Mouse (Mus musculus) liver, embryonic 12.5 days (tissue): ENCODE data around the gene Barx2. TPM values are rescaled to one million over a fixed set of nuclear protein-coding genes. Genes with fewer than 3 reads are reported as not detected.
"Not testable (repeated sequence)": the region's sequence is repeated elsewhere in the genome, so short reads cannot be mapped to it uniquely, and the experiment has no call there.

ENCODE experiments used
- ATAC-seq: fragments of 200-750 bp; cut with Nextera tagmentation; 2 replicates; pipeline ENCODE4 v1.8.0; 2017; ENCODE audit warnings: moderate number of reproducible peaks, mild to moderate bottlenecking, moderate library complexity
- H3K27ac ChIP-seq: fragments of 300-500 bp; sonication (generic); 2 replicates; pipeline ENCODE4 v1.5.1; 2016; ENCODE audit warnings: mild to moderate bottlenecking
- H3K27me3 ChIP-seq: fragments of 300-500 bp; sonication (generic); replicated peaks from 2 replicates; pipeline ENCODE4 v1.6.1; 2016; ENCODE audit warnings: mild to moderate bottlenecking, moderate library complexity
- H3K36me3 ChIP-seq: fragments of 300-500 bp; sonication (generic); 2 replicates; pipeline ENCODE4 v1.6.1; 2016; ENCODE audit warnings: mild to moderate bottlenecking, moderate library complexity
- H3K4me1 ChIP-seq: fragments of 300-500 bp; sonication (generic); 2 replicates; pipeline ENCODE4 v1.6.1; 2016
- H3K4me2 ChIP-seq: fragments of 300-500 bp; sonication (generic); 2 replicates; pipeline ENCODE4 v1.6.1; 2016; ENCODE audit warnings: mild to moderate bottlenecking, moderate library complexity
- H3K4me3 ChIP-seq: fragments of 300-500 bp; sonication (generic); 2 replicates; pipeline ENCODE4 v1.5.1; 2016; ENCODE audit warnings: mild to moderate bottlenecking, moderate library complexity
- H3K9ac ChIP-seq: fragments of 300-500 bp; sonication (generic); 2 replicates; pipeline ENCODE4 v1.6.1; 2016; ENCODE audit warnings: mild to moderate bottlenecking, moderate library complexity
- H3K9me3 ChIP-seq: fragments of 300-500 bp; sonication (generic); replicated peaks from 2 replicates; pipeline ENCODE4 v1.6.1; 2016; ENCODE audit warnings: mild to moderate bottlenecking, moderate library complexity
- WGBS: fragments of 180-500 bp; shearing (Covaris S2); methylation state at CpG from one replicate; pipeline ENCODE4 v1.1.7; 2016; ENCODE audit not compliant: insufficient replicate concordance; 5-methylcytosine and 5-hydroxymethylcytosine counted together
- polyA plus RNA-seq: library from polyadenylated mRNA; unstranded; fragments of >200 nt; fragmentation: Nextera tagmentation; extraction: Ambion mirVana; gene quantifications from 2 replicates; pipeline ENCODE4 v1.2.1, GENCODE M21; 2016

The Barx2 gene
- polyA plus RNA-seq, result 0.06 TPM in 1 of 2 replicates, not detected in the other

DNA sequence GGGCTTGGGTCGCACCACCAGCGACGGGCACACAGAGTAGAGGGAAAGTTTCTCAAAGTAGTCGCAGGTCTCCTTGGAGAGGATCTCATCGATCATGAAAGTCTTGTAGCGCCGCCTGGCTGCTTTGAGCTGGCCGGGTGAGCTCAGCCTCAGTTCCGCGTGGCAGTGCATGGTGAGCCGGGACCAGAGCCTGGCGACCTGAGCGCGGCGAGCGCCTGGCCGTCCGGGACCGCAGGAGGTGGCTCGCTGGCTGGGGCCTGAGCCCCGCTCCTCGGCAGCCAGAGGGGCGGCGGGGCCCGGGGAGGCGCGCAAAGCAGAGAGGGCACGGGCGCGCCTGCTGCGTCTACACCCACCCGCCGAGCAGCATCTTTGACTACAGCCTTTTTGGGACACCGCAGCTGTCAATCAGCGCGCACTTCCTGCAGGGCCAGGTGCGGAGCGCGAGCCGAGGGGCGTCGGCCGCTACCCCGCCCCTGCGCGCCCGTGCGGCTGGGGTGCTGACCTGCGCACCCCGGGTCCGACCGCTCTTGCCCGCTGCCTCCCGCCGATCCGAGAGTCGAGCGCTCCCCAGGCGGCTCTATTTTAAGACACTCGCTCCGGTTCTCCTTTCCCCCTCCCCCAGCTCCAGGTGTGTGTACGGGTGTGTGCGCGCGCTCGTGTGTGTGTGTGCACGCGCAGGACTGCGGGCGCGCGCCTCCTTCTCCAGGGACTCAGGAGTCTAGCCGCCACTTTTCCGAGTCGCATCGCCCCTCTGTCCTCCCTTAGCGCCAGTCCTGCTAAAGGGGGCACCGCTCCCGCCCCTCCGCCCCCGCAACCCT, at the start of gene Barx2:
Barx2 (minus strand) TSS at position 542 of the 818 bp plus-strand sequence.
- peaks cover 12% of the 10 kb centered on the region; the same call in 1 of the 2 replicates for H3K4me1 ChIP-seq
- H3K27me3 ChIP-seq, result peaks cover 87% of the 10 kb centered on the region
- no peak within 1 kb of the TSS for H3K27ac ChIP-seq
- no peak within 1 kb of the TSS for H3K9ac ChIP-seq
- H3K4me2 ChIP-seq, result peak within 1 kb of the TSS; percentile 64
- H3K9me3 ChIP-seq, result no peaks in the 10 kb centered on the region
- peak within 1 kb of the TSS; percentile 41 for H3K4me3 ChIP-seq
- WGBS, result under 1% methylated on average over 75 of the region's 81 CpGs
- ATAC-seq, result no peak
- H3K36me3 ChIP-seq, result no peaks in the 10 kb centered on the region

DNA sequence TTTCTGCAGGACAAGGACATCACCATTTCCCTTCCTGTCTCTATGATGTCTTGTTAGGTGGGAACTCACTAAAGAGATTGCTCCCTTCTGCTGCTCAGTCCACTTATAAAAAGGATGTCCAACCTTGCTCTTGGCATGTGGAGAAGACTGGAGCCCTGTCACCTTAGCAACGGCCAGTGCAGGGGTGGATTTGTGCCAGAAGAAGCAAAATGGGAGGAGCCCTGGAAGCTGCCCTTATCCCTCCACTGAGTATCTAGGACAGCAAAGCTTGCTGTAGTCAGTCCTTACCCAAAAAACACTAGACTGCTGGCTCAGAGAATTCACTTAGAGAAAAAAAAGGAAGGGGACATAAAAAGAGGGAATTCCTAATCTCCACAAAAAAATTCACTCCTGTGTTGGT, 49.0 kb upstream of the Barx2 start:
- WGBS, result 67% methylated on average over 1 of the region's 1 CpGs
- no peaks in the 10 kb centered on the region for H3K27me3 ChIP-seq
- H3K4me2 ChIP-seq, result no peak overlapping the region
- H3K27ac ChIP-seq, result no peak overlapping the region
- H3K36me3 ChIP-seq, result no peaks in the 10 kb centered on the region
- no peaks in the 10 kb centered on the region for H3K4me1 ChIP-seq
- no peak for ATAC-seq
- H3K9ac ChIP-seq, result no peak overlapping the region
- H3K9me3 ChIP-seq, result no peaks in the 10 kb centered on the region
- H3K4me3 ChIP-seq, result no peak overlapping the region

DNA sequence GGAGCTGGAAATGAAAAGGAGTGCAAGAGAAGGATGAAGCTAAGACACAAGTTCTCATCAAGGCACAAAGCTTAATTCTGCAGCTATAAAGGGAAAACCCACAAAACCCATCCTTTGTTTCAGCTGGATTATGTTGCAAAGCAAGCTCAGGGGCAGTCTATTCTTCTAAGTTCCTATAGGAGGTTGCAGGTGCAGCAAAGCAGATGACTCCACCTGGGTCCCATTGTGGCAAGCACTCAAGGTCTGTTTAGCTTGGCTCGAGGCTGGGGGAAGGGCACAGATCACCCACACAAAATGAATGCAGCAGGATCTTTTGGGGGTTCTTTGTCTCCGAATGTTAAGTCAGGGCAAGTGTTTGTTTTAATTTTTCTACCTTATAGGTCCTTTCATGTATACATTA, 47.2 kb upstream of the Barx2 start:
- 68% methylated on average over 2 of the region's 2 CpGs for WGBS
- Histone ChIP-seq H3K4me2 (no peak overlapping the region), H3K27ac (no peak overlapping the region), H3K9ac (no peak overlapping the region), H3K4me1 (no peaks in the 10 kb centered on the region), H3K4me3 (no peak overlapping the region), H3K9me3 (no peaks in the 10 kb centered on the region), H3K36me3 (no peaks in the 10 kb centered on the region), H3K27me3 (no peaks in the 10 kb centered on the region)
- ATAC-seq, result no peak

DNA sequence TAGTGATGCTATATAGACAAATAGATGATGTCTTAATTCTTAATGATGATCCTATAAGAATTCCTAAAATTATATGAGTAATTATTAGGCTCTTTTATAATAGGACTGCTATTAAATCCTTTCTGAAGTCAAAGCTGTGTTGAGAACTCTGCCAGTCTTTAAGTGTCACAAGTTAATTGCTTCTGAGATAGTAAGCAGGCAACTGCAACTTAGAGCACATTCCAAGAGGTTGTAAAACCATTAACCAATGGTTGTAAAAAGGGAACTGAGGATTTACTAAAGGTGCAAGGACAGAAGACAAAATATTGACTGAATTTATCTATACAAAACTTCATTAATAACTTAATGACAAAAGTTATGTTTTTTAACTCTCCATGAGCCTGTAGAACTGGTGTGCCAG, 44.9 kb upstream of the Barx2 start:
- no peak overlapping the region for H3K4me2 ChIP-seq
- H3K36me3 ChIP-seq, result no peaks in the 10 kb centered on the region
- ATAC-seq, result no peak
- no peak overlapping the region for H3K27ac ChIP-seq
- no peak overlapping the region for H3K4me3 ChIP-seq
- H3K9me3 ChIP-seq, result no peaks in the 10 kb centered on the region
- no peak overlapping the region for H3K9ac ChIP-seq
- no peaks in the 10 kb centered on the region for H3K27me3 ChIP-seq
- H3K4me1 ChIP-seq, result no peaks in the 10 kb centered on the region

DNA sequence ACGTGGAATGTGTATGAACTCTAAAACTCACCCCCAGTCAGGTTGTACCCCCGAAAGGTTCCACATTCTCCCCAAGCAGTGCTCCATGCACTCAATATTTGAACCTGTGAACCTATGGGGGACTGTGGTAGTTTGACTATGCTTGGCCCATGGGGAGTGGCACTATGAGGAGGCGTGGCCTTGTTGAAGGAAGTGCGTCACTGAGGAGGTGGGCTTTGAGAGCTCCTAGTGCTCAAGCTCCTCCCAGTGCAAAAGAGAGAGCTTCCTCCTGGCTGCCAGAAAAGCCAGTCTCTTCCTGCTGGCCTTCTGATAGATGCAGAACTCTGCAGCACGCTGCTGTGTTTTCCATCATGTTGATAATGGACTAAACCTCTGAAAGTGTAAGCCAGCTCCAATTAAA, 37.2 kb upstream of the Barx2 start:
- no peak for ATAC-seq
- H3K9ac ChIP-seq, result no peak overlapping the region
- H3K36me3 ChIP-seq, result no peaks in the 10 kb centered on the region
- 73% methylated on average over 5 of the region's 5 CpGs for WGBS
- H3K27me3 ChIP-seq, result no peaks in the 10 kb centered on the region
- H3K4me3 ChIP-seq, result no peak overlapping the region
- H3K4me1 ChIP-seq, result no peaks in the 10 kb centered on the region
- H3K27ac ChIP-seq, result no peak overlapping the region
- H3K4me2 ChIP-seq, result no peak overlapping the region
- H3K9me3 ChIP-seq, result no peaks in the 10 kb centered on the region

DNA sequence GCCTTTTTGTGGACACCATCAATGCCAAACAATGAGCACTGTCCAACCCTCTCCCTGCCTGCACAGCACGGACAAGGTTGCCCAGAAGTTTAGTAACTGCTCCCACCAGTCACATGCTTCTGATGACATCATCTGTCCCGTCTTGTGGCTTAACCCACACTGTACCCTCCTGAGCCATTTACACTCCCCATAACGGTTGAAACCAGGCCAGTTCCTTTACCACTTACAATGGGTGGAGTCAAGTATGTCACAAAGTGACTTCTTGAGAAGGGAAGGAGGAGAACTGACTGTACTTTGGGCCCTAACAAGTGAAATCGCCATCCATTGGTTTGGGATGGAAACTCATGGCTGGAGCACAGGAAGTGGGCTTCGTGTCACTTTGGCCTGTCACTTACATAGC, 35.8 kb upstream of the Barx2 start:
- Histone ChIP-seq H3K4me1 (no peaks in the 10 kb centered on the region), H3K27me3 (no peaks in the 10 kb centered on the region), H3K27ac (no peak overlapping the region), H3K36me3 (no peaks in the 10 kb centered on the region), H3K9ac (no peak overlapping the region), H3K4me3 (no peak overlapping the region), H3K4me2 (no peak overlapping the region), H3K9me3 (no peaks in the 10 kb centered on the region)
- no peak for ATAC-seq
- WGBS, result 67% methylated on average over 5 of the region's 5 CpGs

DNA sequence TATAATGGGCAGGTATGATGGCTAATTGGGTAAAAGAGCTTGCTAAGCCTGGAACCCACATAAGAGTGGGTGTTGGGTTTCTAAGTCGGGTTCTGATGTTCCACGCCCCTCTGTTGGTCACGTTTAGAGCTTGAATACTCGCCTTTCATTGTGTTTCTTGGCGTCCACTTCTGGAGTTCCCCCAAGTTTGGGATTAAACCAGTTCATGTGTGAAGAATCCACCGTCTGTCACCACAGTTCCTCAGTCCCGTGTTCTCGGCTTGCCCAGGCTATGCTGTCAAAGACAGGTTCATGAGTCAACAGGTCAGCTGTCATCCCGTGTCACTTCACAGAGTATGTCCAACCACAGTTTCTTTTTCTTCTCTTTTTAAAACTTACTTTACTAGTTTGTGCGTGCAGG, 33.8 kb upstream of the Barx2 start:
- no peaks in the 10 kb centered on the region for H3K36me3 ChIP-seq
- H3K27me3 ChIP-seq, result no peaks in the 10 kb centered on the region
- WGBS, result 66% methylated on average over 10 of the region's 10 CpGs
- no peak overlapping the region for H3K27ac ChIP-seq
- no peak overlapping the region for H3K4me2 ChIP-seq
- no peak overlapping the region for H3K9ac ChIP-seq
- H3K9me3 ChIP-seq, result no peaks in the 10 kb centered on the region
- no peaks in the 10 kb centered on the region for H3K4me1 ChIP-seq
- H3K4me3 ChIP-seq, result no peak overlapping the region
- no peak for ATAC-seq

DNA sequence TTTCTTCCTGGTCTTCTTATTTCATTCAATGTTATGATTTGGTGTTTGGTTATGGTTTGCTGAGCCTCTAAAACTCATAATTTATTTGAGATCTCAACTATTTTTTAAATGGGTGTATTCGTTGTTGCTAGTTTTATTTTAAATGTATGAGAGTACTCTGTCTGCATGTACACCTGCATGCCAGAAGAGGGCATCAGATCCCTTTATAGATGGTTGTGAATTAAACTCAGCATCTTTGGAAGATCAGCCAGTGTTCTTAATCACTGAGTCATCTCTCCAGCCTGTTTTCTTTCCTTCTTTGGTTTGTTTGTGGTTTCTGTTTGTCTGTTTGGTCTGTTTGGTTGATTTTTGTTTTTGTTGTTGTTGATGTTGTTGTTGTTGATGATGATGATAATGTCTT, 29.1 kb upstream of the Barx2 start:
- H3K9me3 ChIP-seq, result no peaks in the 10 kb centered on the region
- H3K4me2 ChIP-seq, result no peak overlapping the region
- ATAC-seq, result no peak
- no peak overlapping the region for H3K27ac ChIP-seq
- no peaks in the 10 kb centered on the region for H3K36me3 ChIP-seq
- 53% methylated on average over 1 of the region's 1 CpGs for WGBS
- no peak overlapping the region for H3K4me3 ChIP-seq
- no peak overlapping the region for H3K9ac ChIP-seq
- H3K4me1 ChIP-seq, result no peaks in the 10 kb centered on the region
- H3K27me3 ChIP-seq, result no peaks in the 10 kb centered on the region

DNA sequence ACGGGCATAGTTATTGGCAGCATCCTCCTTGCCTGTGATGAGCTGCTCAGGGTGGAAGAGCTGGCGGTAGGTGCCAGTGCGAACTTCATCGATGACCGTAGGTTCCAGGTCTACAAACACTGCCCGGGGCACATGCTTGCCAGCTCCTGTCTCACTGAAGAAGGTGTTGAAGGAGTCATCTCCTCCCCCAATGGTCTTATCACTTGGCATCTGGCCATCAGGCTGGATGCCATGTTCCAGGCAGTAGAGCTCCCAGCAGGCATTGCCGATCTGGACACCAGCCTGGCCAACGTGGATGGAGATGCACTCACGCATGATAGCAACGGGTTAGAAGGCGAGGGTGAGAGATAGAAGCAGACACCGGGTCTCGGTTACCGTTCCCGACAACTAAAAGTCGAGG, 23.2 kb upstream of the Barx2 start:
- H3K9ac ChIP-seq, H3K4me3 ChIP-seq: not testable (repeated sequence)

DNA sequence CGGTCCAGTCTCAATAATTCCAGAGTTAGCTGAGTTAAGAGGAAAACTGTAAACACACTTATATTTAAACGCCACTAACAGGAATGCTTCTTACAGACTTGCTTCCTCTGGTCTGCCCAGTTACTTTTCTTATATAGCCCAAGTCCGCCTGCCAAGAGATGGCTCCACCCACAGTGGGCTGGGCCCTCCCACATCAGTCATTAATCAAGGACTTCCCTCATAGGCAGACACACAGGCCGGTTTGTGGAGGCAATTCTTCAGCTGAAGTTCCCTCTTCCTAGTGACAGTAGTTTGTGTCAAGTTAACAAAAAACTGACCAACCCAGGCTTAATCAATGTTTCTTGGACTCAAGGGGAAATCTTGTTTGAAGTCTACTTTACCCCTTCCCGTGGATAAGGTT, 18.4 kb upstream of the Barx2 start:
- WGBS, result 30% methylated on average over 5 of the region's 5 CpGs
- Histone ChIP-seq H3K9ac (no peak overlapping the region), H3K4me1 (no peaks in the 10 kb centered on the region), H3K27ac (no peak overlapping the region), H3K36me3 (no peaks in the 10 kb centered on the region), H3K4me2 (no peak overlapping the region), H3K4me3 (no peak overlapping the region), H3K9me3 (no peaks in the 10 kb centered on the region), H3K27me3 (no peaks in the 10 kb centered on the region)
- ATAC-seq, result no peak

More for the DNA sequence above, 23.2 kb upstream of the Barx2 start:
- H3K36me3 ChIP-seq, ATAC-seq, H3K9me3 ChIP-seq, H3K27me3 ChIP-seq, H3K4me2 ChIP-seq, H3K4me1 ChIP-seq, H3K27ac ChIP-seq: not testable (repeated sequence)
- 84% methylated on average over 15 of the region's 16 CpGs for WGBS

DNA sequence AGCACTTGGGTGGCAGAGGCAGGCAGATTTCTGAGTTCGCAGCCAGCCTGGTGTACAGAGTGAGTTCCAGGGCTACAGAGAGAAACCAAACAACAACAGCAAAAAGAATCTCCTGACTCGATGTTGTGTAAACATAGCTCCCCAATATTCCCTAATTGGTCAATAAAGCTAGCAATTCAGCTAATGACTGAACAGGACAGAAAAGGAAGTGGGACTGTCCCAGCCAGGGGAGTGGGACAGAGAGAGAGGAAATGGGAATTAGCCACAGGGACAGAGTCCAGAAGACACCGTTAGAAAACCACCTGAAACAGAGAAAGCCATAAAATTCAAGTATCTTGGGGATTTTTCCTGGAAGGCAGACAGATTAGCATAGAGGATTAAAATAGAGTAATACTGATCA, 18.0 kb upstream of the Barx2 start:
- Histone ChIP-seq H3K4me2 (no peak overlapping the region), H3K9ac (no peak overlapping the region), H3K4me3 (no peak overlapping the region), H3K27ac (no peak overlapping the region), H3K9me3 (no peaks in the 10 kb centered on the region), H3K36me3 (no peaks in the 10 kb centered on the region), H3K4me1 (no peaks in the 10 kb centered on the region), H3K27me3 (no peaks in the 10 kb centered on the region)
- WGBS, result 39% methylated on average over 3 of the region's 3 CpGs
- ATAC-seq, result no peak

DNA sequence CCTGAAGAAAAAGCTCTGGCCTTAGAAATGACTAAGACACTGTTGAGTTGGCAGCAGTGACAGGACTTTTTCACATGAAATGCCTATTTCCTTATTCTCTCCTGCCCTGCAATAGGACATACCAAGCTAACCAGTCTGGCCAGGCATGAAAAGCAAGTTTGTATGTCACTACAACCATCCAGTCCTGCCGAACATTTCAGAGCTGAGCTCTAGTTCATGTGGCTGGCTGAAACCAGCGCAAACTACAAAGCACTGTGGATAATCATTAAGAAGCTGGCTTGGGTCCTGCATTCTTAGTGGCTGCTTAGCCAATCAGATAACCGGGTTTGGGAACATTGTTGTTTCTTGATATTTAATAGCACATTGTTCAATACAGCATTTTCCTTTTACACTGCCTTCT, 13.5 kb upstream of the Barx2 start:
- no peaks in the 10 kb centered on the region for H3K4me1 ChIP-seq
- H3K9me3 ChIP-seq, result no peaks in the 10 kb centered on the region
- ATAC-seq, result no peak
- H3K4me2 ChIP-seq, result no peak overlapping the region
- peaks cover 1% of the 10 kb centered on the region; the same call in 1 of the 2 replicates for H3K27me3 ChIP-seq
- H3K4me3 ChIP-seq, result no peak overlapping the region
- H3K27ac ChIP-seq, result no peak overlapping the region
- no peaks in the 10 kb centered on the region for H3K36me3 ChIP-seq
- 77% methylated on average over 3 of the region's 3 CpGs for WGBS
- no peak overlapping the region for H3K9ac ChIP-seq
